Mouse (Mus musculus) thymus, adult 2 months (tissue): Measurements from ENCODE around the gene Gm49391. TPM values are rescaled to one million over a fixed set of nuclear protein-coding genes. Genes with fewer than 3 reads are reported as not detected.
A peak's percentile ranks its signal among the peaks of the same experiment; 100 is the strongest.
"Not testable (repeated sequence)": the region's sequence is repeated elsewhere in the genome, so short reads cannot be mapped to it uniquely, and the experiment has no call there.

ENCODE experiments used
- DNase-seq: peaks from one replicate; pipeline ENCODE4 v3.0.0; 2021
- H3K27ac ChIP-seq: fragments of 200-500 bp; 2 replicates; pipeline ENCODE4 v1.5.1; 2012; ENCODE audit warnings: low read length, control low read depth; ENCODE audit not compliant: control insufficient read depth, insufficient read depth
- H3K27me3 ChIP-seq: fragments of 200-500 bp; 2 replicates; pipeline ENCODE4 v1.6.1; 2012; ENCODE audit warnings: mild to moderate bottlenecking, low read length, moderate library complexity, mixed read lengths; ENCODE audit not compliant: control insufficient read depth, insufficient read depth
- H3K36me3 ChIP-seq: fragments of 200-500 bp; 2 replicates; pipeline ENCODE4 v1.6.1; 2012; ENCODE audit warnings: mild to moderate bottlenecking, low read length, moderate library complexity; ENCODE audit not compliant: control insufficient read depth, insufficient read depth
- H3K4me1 ChIP-seq: fragments of 200-500 bp; replicated peaks from 2 replicates; pipeline ENCODE4 v1.6.1; 2012; ENCODE audit warnings: low read length; ENCODE audit not compliant: control insufficient read depth, insufficient read depth
- H3K4me3 ChIP-seq: fragments of 200-500 bp; 2 replicates; pipeline ENCODE4 v1.5.1; 2012; ENCODE audit warnings: mild to moderate bottlenecking, low read length, control low read depth, moderate library complexity; ENCODE audit not compliant: control insufficient read depth, insufficient read depth
- CTCF ChIP-seq: fragments of 200-500 bp; IDR thresholded peaks from 2 replicates; pipeline ENCODE4 v1.5.1; 2012; ENCODE audit warnings: mild to moderate bottlenecking, control low read depth, low read length, moderate library complexity, borderline replicate concordance; ENCODE audit not compliant: control insufficient read depth, poor library complexity, insufficient read depth; ENCODE audit errors: extremely low read depth
- POLR2A ChIP-seq: fragments of 200-500 bp; IDR thresholded peaks from 2 replicates; pipeline ENCODE4 v1.6.1; 2012; ENCODE audit warnings: mild to moderate bottlenecking, low read length, control low read depth, moderate library complexity; ENCODE audit not compliant: control insufficient read depth, poor library complexity, insufficient read depth; ENCODE audit errors: extremely low read depth
- WGBS: fragments of 180-500 bp; shearing (Covaris S2); methylation state at CpG from one replicate; pipeline ENCODE4 v1.1.7; 2018; 5-methylcytosine and 5-hydroxymethylcytosine counted together
- polyA plus RNA-seq: library from polyadenylated mRNA; depleted of rRNA; stranded (reverse); fragments of >200 nt; gene quantifications from 2 replicates; pipeline ENCODE4 v1.2.3, GENCODE M21; 2012; rRNA removed

Gene Gm49391
- polyA plus RNA-seq, result 0.26 and 1.2 TPM in 2 replicates

DNA sequence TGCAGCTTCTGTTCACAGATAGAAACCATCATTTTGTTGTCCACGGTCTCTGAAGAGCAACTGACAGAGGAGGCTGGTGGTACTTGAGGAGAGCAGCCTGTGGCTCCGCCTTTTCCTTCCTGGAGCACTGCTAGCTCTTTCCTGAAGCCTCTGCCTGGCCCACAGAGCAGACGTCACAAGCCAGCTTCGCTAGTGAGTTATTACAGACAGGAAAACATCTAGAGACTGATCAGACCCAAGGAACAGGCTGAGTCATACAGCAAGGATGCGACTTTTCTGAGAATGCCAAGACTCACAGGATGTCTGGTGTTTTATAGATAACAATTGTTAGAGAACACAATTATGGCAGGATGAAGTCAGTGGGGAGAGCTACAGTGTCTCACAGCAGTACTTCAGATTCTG is at the start of gene Gm49391, which contains the start of gene Ctla2a:
Gene Gm49391, minus strand, starts transcription at position 72 of the 402 bp plus-strand sequence.
Gene Ctla2a, minus strand, starts transcription at position 126 of the 402 bp plus-strand sequence.
- peak; percentile 6 for DNase-seq
- H3K4me1 ChIP-seq, result peaks cover 4% of the 10 kb centered on the region; the same call in 1 of the 2 replicates
- no peak within 1 kb of the TSS for H3K27ac ChIP-seq
- TF ChIP-seq CTCF (no peak), POLR2A (no peak)
- no peaks in the 10 kb centered on the region for H3K27me3 ChIP-seq
- WGBS, result 3% methylated on average over 5 of the region's 5 CpGs
- H3K36me3 ChIP-seq, result no peaks in the 10 kb centered on the region
- no peak within 1 kb of the TSS for H3K4me3 ChIP-seq

DNA sequence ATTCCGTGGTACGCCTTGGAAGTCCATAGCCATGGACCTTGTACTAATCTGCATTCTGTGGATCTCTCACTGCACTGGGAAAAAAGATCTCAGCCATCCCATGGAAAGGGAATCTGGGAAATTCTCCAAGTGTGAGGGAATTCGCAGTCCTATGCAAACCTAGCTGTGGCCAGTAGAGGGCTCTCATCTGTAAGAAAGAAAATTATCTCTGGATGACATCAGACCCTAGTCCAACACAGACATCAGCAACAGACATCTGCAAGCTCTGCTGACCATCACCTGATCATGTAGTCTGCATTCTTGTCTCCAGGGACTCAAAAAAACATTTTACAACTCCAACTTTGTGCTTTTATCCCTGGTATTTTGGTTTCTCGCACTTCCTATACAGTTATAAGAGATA is 35.9 kb upstream of the Gm49391 start:
- 81% methylated on average over 4 of the region's 4 CpGs for WGBS
- H3K36me3 ChIP-seq, H3K4me3 ChIP-seq, H3K27me3 ChIP-seq, DNase-seq, H3K27ac ChIP-seq, H3K4me1 ChIP-seq: not testable (repeated sequence)

DNA sequence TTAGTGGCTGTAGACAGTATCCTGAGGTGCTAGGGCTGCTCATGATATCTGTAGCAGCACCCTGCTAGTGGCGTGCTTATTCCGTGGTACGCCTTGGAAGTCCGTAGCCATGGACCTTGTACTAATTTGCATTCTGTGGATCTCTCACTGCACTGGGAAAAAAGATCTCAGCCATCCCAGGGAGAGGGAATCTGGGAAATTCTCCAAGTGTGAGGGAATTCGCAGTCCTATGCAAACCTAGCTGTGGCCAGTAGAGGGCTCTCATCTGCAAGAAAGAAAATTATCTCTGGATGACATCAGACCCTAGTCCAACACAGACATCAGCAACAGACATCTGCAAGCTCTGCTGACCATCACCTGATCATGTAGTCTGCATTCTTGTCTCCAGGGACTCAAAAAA is 27.6 kb upstream of the Gm49391 start:
- 62% methylated on average over 5 of the region's 5 CpGs for WGBS
- DNase-seq, result peak; percentile 2
- H3K4me1 ChIP-seq, H3K27ac ChIP-seq, H3K4me3 ChIP-seq, H3K27me3 ChIP-seq, H3K36me3 ChIP-seq: not testable (repeated sequence)

DNA sequence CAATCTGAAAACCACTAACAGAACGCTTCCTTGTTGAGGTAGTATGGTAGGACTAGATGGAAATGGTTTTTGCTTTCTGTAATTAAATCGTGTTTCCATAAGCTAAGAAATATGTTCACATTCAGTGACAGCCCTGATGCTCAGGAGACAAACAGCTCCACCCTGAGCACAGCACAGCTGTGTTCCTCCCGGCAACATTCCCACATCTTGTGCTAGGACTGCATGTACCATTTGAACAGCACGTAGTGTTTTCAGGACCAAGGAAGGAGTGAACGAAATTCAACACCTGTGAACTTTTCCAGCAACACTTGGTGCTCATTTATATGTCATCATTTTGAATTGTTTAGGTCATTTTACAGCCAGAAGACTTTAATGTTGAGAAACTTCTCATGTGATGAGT is 25.3 kb upstream of the Gm49391 start:
- 86% methylated on average over 5 of the region's 5 CpGs for WGBS
- no peak for DNase-seq
- TF ChIP-seq POLR2A (no peak), CTCF (no peak)

DNA sequence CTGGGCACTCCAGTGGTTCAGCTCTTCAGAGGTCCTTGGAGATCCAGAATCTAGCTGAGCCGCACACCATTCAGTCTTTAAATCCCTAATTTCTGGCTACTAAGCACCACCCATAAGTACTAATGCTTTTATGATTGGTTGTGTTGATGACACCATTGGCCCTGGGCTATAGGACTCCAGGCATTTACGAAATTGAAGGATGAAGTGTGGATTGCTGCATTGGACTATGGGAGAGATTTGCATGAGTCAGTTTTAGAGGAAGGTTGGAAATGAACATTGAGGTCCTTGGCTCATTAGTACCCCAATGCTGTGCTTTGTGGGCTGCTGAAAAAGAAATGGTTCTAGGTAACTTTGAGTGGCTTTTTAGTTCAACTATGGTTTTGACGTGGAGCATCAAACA is 5.5 kb upstream of the Gm49391 start, which contains the start of gene Tpbpa:
Gene Tpbpa, minus strand, starts transcription at position 101 of the 400 bp plus-strand sequence.
- not testable (repeated sequence) for H3K4me3 ChIP-seq, DNase-seq, H3K27me3 ChIP-seq, H3K36me3 ChIP-seq, H3K27ac ChIP-seq, H3K4me1 ChIP-seq
- WGBS, result 87% methylated on average over 3 of the region's 3 CpGs

More for the DNA sequence above, 25.3 kb upstream of the Gm49391 start:
- H3K4me3 ChIP-seq, result no peak overlapping the region
- H3K27me3 ChIP-seq, result no peaks in the 10 kb centered on the region
- no peak overlapping the region for H3K27ac ChIP-seq
- H3K36me3 ChIP-seq, result no peaks in the 10 kb centered on the region
- H3K4me1 ChIP-seq, result no peaks in the 10 kb centered on the region

DNA sequence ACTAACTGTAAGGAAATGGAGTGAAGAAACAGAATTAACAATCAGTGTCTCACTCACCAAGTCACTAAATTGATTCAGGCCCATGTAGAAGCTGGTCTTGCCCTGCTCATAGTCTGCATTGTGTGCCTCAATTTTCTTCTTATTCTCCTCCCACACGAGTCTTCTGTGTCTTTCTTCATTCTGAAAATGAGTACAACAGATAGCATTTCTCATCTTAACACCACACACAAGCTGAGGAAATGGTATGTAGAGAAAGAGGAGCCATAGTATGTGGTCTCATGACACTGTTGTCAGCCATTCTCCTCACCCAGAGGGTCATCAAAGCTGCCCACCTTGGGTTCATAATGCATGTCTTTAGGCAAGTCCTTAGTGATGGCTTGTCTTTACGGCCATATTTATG is 881 bp downstream of the Gm49391 start, which contains the start of gene Gm49393:
Gene Gm49393, minus strand, starts transcription at position 101 of the 400 bp plus-strand sequence.
- H3K4me3 ChIP-seq, DNase-seq, H3K36me3 ChIP-seq, H3K27me3 ChIP-seq, H3K27ac ChIP-seq, H3K4me1 ChIP-seq: not testable (repeated sequence)
- WGBS, result 67% methylated on average over 2 of the region's 2 CpGs

DNA sequence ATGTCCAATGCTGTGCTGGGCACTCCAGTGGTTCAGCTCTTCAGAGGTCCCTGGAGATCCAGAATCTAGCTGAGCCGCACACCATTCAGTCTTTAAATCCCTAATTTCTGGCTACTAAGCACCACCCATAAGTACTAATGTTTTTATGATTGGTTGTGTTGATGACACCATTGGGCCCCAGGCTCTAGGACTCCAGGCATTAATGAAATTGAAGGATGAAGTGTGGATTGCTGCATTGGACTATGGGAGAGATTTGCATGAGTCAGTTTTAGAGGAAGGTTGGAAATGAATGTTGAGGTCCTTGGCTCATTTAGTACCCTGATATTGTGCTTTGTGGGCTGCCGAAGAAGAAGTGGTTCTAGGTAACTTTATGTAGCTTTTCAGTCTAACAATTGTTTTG is 31.6 kb downstream of the Gm49391 start, which contains the start of gene Tpbpb:
Gene Tpbpb, minus strand, starts transcription at position 101 of the 400 bp plus-strand sequence.
- WGBS, result 63% methylated on average over 2 of the region's 2 CpGs
- H3K27me3 ChIP-seq, DNase-seq, H3K4me1 ChIP-seq, H3K4me3 ChIP-seq, H3K27ac ChIP-seq, H3K36me3 ChIP-seq: not testable (repeated sequence)

DNA sequence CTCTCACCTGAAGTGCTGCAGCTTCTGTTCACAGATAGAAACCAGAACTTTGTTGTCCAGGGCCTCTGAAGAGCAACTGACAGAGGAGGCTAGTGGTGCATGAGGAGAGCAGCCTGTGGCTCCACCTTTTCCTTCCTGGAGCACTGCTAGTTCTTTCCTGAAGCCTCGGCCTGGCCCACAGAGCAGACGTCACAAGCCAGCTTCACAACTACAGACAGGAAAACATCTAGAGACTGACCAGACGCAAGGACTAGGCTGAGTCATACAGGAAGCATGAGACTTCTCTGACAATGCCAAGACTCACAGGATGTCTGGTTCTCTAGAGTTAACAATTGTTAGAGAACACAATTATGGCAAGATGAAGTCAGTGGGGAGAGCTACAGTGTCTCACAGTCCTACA is 39.0 kb downstream of the Gm49391 start, which contains the start of gene Ctla2b:
Gene Ctla2b, minus strand, starts transcription at position 120 of the 400 bp plus-strand sequence.
- H3K4me1 ChIP-seq, result 0 out of 2 replicates have a peak, but pooled peaks cover 2% of the 10 kb centered on the region
- peak; percentile 3 for DNase-seq
- H3K27me3 ChIP-seq, result no peaks in the 10 kb centered on the region
- no peak within 1 kb of the TSS for H3K4me3 ChIP-seq
- peak within 1 kb of the TSS; percentile 49; the same call in 1 of the 2 replicates for H3K27ac ChIP-seq
- TF ChIP-seq CTCF, result no peak
- 13% methylated on average over 3 of the region's 3 CpGs for WGBS
- H3K36me3 ChIP-seq, result no peaks in the 10 kb centered on the region

DNA sequence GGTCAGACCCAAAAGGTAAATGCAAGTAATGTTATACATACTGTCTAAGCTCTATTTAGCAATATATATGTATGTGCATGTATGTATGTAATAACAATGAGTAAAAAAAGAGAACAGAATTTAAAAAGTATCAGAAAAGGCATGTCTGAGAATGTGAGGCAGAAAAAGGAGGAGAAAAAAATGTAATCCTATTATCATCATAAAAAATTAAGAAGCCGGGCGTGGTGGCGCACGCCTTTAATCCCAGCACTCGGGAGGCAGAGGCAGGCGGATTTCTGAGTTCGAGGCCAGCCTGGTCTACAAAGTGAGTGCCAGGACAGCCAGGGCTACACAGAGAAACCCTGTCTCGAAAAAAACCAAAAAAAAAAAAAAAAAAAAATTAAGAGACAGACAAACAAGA is 39.6 kb downstream of the Gm49391 start, which contains the start of gene Gm49392:
Gene Gm49392, minus strand, starts transcription at position 101 of the 400 bp plus-strand sequence.
- peak within 1 kb of the TSS; percentile 49; the same call in 1 of the 2 replicates for H3K27ac ChIP-seq

More for the DNA sequence above, 39.6 kb downstream of the Gm49391 start, which contains the start of gene Gm49392:
- WGBS, result 83% methylated on average over 8 of the region's 8 CpGs
- H3K4me3 ChIP-seq, H3K27me3 ChIP-seq, H3K36me3 ChIP-seq, DNase-seq, H3K4me1 ChIP-seq: not testable (repeated sequence)
